Mouse (Mus musculus): ENCODE measurements around the gene Trp63. TPM values are rescaled to one million over a fixed set of nuclear protein-coding genes. Genes with fewer than 3 reads are reported as not detected.
"Not testable (repeated sequence)": the region's sequence is repeated elsewhere in the genome, so short reads cannot be mapped to it uniquely, and the experiment has no call there.

Trp63 gene
- total RNA-seq (2014; fragmentation: Nextera tagmentation): not detected in 2 replicates
- not detected in 2 replicates for total RNA-seq (2017)

DNA sequence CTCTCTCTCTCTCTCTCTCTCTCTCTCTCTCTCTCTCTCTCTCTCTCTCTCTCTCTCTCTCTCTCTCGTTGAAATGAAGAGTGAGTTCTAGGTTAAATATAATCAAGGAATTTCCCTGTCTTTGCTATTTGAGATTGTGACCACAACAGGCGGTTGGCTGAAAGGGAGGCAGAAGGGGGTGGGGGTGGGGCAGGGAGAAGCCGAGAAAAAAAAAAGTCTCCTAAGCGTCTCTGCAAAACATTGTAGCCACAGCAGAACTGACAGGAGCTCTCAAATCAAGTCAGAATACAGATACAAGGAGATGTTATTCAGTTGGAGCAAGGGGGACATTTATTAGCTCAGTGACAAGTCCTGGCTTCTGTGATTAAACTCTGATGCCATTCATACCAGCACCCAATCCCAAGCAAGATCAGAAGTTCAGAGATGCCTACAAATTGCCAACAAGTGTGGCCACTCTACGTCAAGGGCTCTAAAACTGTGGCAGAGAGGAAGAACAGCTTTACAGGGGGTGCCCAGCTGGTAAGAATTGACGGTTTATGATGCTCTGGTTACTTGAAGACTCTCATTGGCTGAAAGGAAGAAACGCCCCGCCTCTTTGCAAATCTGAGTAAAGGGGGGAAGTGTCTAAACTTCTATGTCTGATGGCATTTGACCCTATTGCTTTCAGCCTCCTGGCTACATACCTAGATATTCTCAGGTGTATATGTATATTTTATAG, at the start of gene Trp63:
Gene Trp63 (plus strand): TSS at position 233 of the 718 bp plus-strand sequence.
- no peak for ATAC-seq (replicated peaks; ENCODE audit: low FRiP score, low TSS enrichment, poor library complexity, severe bottlenecking)

GRCm38 (mm10) chr16:25644716-25645115, 38.8 kb upstream of the Trp63 start:
- ATAC-seq (replicated peaks; ENCODE audit: low FRiP score, low TSS enrichment, poor library complexity, severe bottlenecking): not testable (repeated sequence)

DNA sequence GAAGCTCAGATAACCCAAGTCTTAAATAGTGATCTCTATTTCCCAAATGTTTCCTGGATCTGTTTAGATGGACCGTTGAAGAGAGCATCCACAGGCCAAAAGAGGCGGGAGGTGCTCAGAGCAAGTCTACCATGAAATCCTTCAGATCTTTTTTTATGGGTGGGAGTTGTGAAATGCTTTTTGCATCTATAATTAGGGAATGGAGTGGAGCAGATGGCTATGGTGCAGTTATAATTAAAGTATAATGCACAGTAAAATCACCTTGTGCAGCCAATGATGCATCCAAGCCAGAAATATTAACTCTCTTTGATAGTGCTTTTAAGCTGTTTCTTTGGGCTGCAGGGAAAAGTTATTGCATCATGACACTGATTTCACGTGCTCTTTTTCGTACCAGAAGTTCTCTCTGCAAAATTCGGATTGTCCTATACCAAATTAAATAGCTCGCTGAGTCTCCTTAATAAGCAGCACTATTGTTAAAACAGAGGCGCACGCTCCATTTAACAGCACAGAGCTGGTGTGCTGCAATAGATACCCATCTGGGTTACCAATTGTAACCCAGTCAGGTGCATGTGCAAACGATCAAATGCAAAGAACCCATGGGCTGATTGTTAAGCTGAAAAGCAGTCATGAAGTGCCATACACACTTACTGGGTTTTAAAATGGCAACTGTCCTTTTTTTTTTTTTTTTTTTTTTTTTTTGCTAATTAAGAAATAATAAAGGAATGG, 22.9 kb upstream of the Trp63 start:
- ATAC-seq (replicated peaks; ENCODE audit: low FRiP score, low TSS enrichment, poor library complexity, severe bottlenecking): no peak

DNA sequence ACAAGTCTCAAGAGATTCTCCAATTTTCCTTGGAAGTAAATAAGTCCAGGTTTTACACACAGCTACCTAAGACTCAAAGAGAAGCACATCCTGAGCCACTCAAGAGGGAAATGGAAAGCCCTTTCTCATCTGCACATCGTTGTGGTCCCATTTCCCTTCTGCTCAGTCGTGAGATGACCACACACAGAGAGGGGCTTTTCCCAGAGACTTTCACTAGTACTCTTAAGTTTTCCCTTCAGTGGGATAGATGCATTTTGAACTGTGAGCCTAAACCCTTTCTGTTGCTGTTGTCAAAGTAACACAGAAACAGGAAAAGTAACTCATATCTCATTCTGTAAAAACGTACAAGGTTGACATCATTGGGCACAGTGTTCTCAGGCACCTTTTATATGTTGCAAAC, 20.4 kb upstream of the Trp63 start:
- no peak for ATAC-seq (replicated peaks; ENCODE audit: low FRiP score, low TSS enrichment, poor library complexity, severe bottlenecking)

DNA sequence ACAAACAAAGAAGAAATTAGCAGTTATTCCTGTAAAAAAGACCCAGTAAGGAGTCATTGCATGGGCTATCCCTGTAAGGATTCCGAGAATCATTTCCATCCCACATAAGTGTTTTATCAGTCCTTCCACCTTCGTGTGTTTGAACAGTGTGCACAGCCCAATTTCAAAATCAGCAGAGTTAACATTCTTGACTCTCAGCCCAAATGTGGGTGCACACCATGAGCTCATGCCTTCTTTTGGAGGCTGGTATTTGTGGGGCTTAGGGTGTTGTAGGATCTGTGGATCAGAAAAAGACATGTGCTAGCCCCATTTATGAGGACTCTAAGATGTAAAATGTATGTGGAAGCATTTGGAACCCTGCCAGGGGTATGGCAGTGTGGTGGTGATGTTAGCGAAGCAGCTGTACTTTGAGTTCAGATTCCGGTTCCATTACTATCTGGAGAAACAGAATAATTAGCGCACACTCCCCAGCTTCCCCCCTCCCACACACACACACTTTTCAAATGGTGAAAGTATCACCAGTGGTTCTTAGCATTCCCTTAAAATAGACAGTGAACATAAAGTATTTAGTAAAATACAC, 9.6 kb upstream of the Trp63 start:
- no peak for ATAC-seq (replicated peaks; ENCODE audit: low FRiP score, low TSS enrichment, poor library complexity, severe bottlenecking)

DNA sequence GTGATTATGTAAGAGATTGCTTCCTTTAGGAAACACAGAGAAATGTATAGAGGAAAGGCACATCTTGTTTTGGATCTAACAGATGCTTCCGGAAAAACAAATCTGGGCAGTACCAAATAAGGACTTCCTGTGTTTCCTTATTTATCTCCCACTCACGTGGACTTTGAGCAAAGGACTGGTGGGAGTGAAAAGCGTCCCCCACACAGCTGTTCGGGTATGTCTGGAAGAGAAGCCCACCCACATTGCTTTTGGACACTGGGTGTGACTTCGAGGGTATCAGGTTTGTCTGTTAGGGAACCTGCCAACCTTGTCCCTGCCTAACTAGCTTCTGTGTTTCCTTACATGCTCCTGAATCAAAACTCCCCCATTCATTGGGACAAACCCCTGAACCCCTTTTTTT, 3.2 kb upstream of the Trp63 start:
- ATAC-seq (replicated peaks; ENCODE audit: low FRiP score, low TSS enrichment, poor library complexity, severe bottlenecking): no peak

- ATAC-seq (replicated peaks; ENCODE audit: low FRiP score, low TSS enrichment, poor library complexity, severe bottlenecking): no peak
Measured at GRCm38 (mm10) chr16:25682533-25682932, 1.0 kb upstream of the Trp63 start.

DNA sequence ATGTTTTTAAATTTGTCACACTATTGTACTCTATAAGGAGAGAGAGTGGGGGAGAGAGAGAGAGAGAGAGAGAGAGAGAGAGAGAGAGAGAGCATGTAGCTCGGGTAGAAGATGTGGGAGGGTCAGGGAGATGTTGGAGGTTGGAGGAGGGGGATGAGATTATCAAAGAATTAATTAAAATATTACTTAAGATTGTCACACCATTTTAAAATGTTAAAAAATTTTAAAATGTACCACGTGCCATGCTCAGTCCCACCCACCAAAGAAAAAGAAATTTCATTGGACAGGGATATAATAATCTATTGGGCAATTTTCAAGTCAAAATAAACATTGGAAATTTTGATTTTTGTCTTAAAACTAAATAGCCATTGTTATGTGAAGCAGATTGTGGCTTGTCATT, 1.0 kb downstream of the Trp63 start:
- no peak for ATAC-seq (replicated peaks; ENCODE audit: low FRiP score, low TSS enrichment, poor library complexity, severe bottlenecking)

GRCm38 (mm10) chr16:25690612-25691011, 7.0 kb downstream of the Trp63 start:
- no peak for ATAC-seq (replicated peaks; ENCODE audit: low FRiP score, low TSS enrichment, poor library complexity, severe bottlenecking)

GRCm38 (mm10) chr16:25701252-25701651, 17.7 kb downstream of the Trp63 start:
- ATAC-seq (replicated peaks; ENCODE audit: low FRiP score, low TSS enrichment, poor library complexity, severe bottlenecking): no peak

GRCm38 (mm10) chr16:25706260-25706659, 22.7 kb downstream of the Trp63 start:
- ATAC-seq (replicated peaks; ENCODE audit: low FRiP score, low TSS enrichment, poor library complexity, severe bottlenecking): no peak

- ATAC-seq (replicated peaks; ENCODE audit: low FRiP score, low TSS enrichment, poor library complexity, severe bottlenecking): no peak
Measured at GRCm38 (mm10) chr16:25715790-25716189, 32.2 kb downstream of the Trp63 start.

DNA sequence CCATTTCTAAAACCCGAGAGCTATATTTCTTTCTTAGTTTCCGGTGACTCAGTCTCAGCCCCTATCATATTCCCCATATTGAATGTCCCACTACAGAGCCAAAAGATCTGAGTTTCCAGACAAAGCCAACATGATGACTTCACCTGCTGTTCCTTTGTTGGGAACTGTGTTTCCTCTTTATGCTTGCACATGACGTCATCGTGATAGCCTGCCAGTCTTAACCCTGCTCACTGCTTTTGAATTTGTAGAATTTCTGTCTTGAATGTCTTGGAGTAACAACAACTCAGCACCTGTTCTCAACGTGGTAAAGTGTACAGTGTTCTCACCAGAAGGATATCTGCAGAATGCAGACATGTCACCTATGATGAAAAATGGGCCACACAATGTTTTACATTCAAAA, 39.6 kb downstream of the Trp63 start:
- ATAC-seq (replicated peaks; ENCODE audit: low FRiP score, low TSS enrichment, poor library complexity, severe bottlenecking): no peak

- no peak for ATAC-seq (replicated peaks; ENCODE audit: low FRiP score, low TSS enrichment, poor library complexity, severe bottlenecking)
Measured at GRCm38 (mm10) chr16:25727001-25727400, 43.4 kb downstream of the Trp63 start.

DNA sequence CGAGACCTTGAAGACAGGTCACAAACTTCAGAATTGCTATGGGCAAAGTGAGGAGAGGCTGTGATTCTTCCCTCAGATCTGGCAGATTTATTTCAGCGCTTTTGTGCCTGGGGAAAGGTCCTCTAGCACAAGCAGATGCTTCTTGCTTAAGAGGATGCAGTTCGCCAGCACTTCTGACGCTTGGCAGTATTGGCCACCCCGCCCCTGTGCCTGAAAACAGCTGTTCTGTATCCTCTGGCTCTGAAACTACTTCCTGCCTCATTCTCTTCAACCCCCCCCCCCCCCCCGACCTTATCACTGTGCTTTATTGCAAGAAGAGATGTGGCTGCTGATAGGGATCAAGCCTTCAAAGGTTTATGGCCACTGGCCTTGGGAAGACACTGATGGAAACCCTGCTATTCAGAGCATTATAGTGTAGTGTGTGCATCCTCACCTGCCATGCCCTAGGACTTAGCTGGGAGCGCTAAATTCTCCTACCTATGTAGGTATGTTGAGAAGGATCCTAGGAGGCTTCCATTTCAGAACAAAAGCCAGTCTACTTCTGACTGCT, 44.5 kb downstream of the Trp63 start:
- no peak for ATAC-seq (replicated peaks; ENCODE audit: low FRiP score, low TSS enrichment, poor library complexity, severe bottlenecking)

- ATAC-seq (replicated peaks; ENCODE audit: low FRiP score, low TSS enrichment, poor library complexity, severe bottlenecking): no peak
Measured at GRCm38 (mm10) chr16:25736912-25737311, 53.3 kb downstream of the Trp63 start.

GRCm38 (mm10) chr16:25737623-25738050, 54.1 kb downstream of the Trp63 start:
- no peak for ATAC-seq (replicated peaks; ENCODE audit: low FRiP score, low TSS enrichment, poor library complexity, severe bottlenecking)

GRCm38 (mm10) chr16:25746807-25747206, 63.2 kb downstream of the Trp63 start:
- ATAC-seq (replicated peaks; ENCODE audit: low FRiP score, low TSS enrichment, poor library complexity, severe bottlenecking): no peak

DNA sequence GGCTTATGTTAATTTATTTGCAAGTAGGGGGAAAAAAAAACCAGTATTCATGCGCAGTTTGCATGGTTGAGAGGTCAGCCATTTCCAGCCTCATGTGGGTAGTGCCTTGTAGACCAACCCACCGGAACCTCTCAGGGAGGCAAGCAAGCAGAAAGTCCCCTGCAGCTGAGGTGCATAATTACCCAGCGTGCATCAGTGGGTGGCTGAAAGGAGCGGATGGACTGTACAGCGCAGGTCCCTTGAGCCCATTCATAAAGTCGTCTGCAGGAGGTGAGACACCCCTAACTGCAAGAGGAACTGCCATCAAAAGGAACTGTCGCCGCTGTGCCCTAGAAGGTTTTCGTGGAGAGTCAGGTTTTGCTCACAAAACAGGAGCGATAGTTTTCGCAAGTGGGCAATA, 68.3 kb downstream of the Trp63 start:
- no peak for ATAC-seq (replicated peaks; ENCODE audit: low FRiP score, low TSS enrichment, poor library complexity, severe bottlenecking)

DNA sequence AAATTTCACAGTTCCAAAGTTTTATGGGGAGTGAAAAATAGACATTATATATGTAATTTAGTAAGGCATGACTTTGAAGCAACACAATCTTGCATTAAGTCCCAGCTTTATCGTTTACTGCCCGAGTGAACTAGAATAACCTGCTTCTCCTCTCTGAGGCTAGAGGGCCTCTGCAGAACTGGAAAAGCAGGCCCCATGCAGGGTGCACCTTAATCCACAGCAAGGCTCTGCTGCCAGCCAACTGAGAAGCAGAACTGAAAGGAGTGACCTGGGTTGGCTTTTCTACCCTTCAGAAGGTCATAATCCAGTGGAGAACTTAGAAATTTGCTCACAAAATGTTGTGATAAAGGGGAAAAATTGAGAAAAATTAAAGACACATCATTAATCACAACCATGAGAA, 74.5 kb downstream of the Trp63 start:
- ATAC-seq (replicated peaks; ENCODE audit: low FRiP score, low TSS enrichment, poor library complexity, severe bottlenecking): no peak
